Mouse (Mus musculus): ENCODE measurements around the gene Nop53. TPM values are rescaled to one million over a fixed set of nuclear protein-coding genes. Genes with fewer than 3 reads are reported as not detected.
"Not testable (repeated sequence)": the region's sequence is repeated elsewhere in the genome, so short reads cannot be mapped to it uniquely, and the experiment has no call there.

Nop53 gene
- total RNA-seq, 2 experiments from 2014 or later, result 86.8 to 101 TPM

- DNase-seq, result no peak
Observed at GRCm38 (mm10) chr7:15919947-15920346, 25.9 kb downstream of the Nop53 start.

GRCm38 (mm10) chr7:15918371-15918770 is 27.5 kb downstream of the Nop53 start:
- DNase-seq, result no peak

- DNase-seq, result no peak
Observed at GRCm38 (mm10) chr7:15916996-15917395, 28.9 kb downstream of the Nop53 start.

- DNase-seq, result no peak
Observed at GRCm38 (mm10) chr7:15916134-15916723, 29.6 kb downstream of the Nop53 start.

- not testable (repeated sequence) for DNase-seq
Observed at GRCm38 (mm10) chr7:15915695-15916094, 30.2 kb downstream of the Nop53 start.

- no peak for DNase-seq
Observed at GRCm38 (mm10) chr7:15914751-15915150, 31.1 kb downstream of the Nop53 start.

GRCm38 (mm10) chr7:15914252-15914651 is 31.6 kb downstream of the Nop53 start:
- no peak for DNase-seq

- peak; percentile 52 for DNase-seq
Observed at GRCm38 (mm10) chr7:15912183-15912582, 33.7 kb downstream of the Nop53 start.

GRCm38 (mm10) chr7:15910521-15910920 is 35.4 kb downstream of the Nop53 start:
- no peak for DNase-seq

GRCm38 (mm10) chr7:15907971-15908590 is 37.8 kb downstream of the Nop53 start:
- DNase-seq, result no peak

GRCm38 (mm10) chr7:15906602-15907001 is 39.3 kb downstream of the Nop53 start:
- DNase-seq, result no peak

- DNase-seq, result no peak
Observed at GRCm38 (mm10) chr7:15905861-15906260, 40.0 kb downstream of the Nop53 start.

GRCm38 (mm10) chr7:15901366-15902048 is 44.4 kb downstream of the Nop53 start:
- no peak for DNase-seq

GRCm38 (mm10) chr7:15894251-15894650 is 51.6 kb downstream of the Nop53 start:
- no peak for DNase-seq

Other genes starting within 250 kb of the Nop53 start
- not detected for gene Obox5, start 195.9 kb downstream of the Nop53 start, total RNA-seq (2021)
- gene Obox6, start 106.4 kb downstream of the Nop53 start, total RNA-seq (2021), result not detected
- gene Crx, start 66.1 kb downstream of the Nop53 start, total RNA-seq (2021), result not detected
- gene Crxos, start 63.5 kb downstream of the Nop53 start, total RNA-seq (2021), result not detected
- 1,000 to 10,000 TPM; 1,236 to 1,328 TPM for gene Selenow, start 23.7 kb downstream of the Nop53 start, total RNA-seq (2021)
- 10 to 100 TPM; 44.5 to 66.1 TPM for gene Ehd2, start 21.5 kb upstream of the Nop53 start, total RNA-seq (2021)
- 1 to 10 TPM; 5.1 to 6.1 TPM for gene Bicra, start 101.8 kb upstream of the Nop53 start, total RNA-seq (2021)
- not detected for gene Zfp541, start 115.7 kb upstream of the Nop53 start, total RNA-seq (2021)
- 100 to 1,000 TPM in 1 of 2 experiments, 10 to 100 TPM in 1; 71.2 to 105 TPM for gene Napa, start 152.4 kb upstream of the Nop53 start, total RNA-seq (2021)
- 10 to 100 TPM; 10.7 to 11.1 TPM for gene Kptn, start 173.8 kb upstream of the Nop53 start, total RNA-seq (2021)
- under 1 TPM; 0.15 to 0.16 TPM for gene Slc8a2, start 183.8 kb upstream of the Nop53 start, total RNA-seq (2021)
- 1 to 10 TPM in 1 of 2 experiments, under 1 TPM in 1; 0.97 to 1.9 TPM for gene Meis3, start 229.0 kb upstream of the Nop53 start, total RNA-seq (2021)

Measured in gastrocnemius, postnatal 25 days (tissue).